9 mouse cellular contexts compared by ENCODE assay signal in genomic region chr14:20724043-20724442, GRCm38 (mm10). TPM values are rescaled to one million over a fixed set of nuclear protein-coding genes. Genes with fewer than 3 reads are reported as not detected.
DNase-seq lines count a peak whose midpoint lies in the region; ATAC-seq and TF ChIP-seq lines count a peak whose summit lies in the region.
"Had no signal": no experiment of that assay in that cellular context is flagged by ENCODE, and none has a peak within 500 bp of the region (broad histone marks: within the 10 kb centered on the region; RNA-seq: fewer than 3 reads in every experiment).

No protein-coding gene starts in this region.

- H3K27me3 ChIP-seq in E14TG2a.4 (ENCODE audit: insufficient read depth, low read length): no peaks in the 10 kb centered on the region
- no peaks in the 10 kb centered on the region for H3K27me3 ChIP-seq in kidney, postnatal 0 days (ENCODE audit: insufficient read depth, low read length)
- no peaks in the 10 kb centered on the region for H3K27me3 ChIP-seq in lung, embryonic 16.5 days (ENCODE audit: control insufficient read depth, insufficient read depth, low read depth, low read length)
- H3K27me3 ChIP-seq: hindbrain, embryonic 15.5 days had no signal

- peak; percentile 94 for TF ChIP-seq CTCF in E14TG2a.4 (conservative IDR thresholded peaks at IDR 0.05; ENCODE audit: low read length)
- peak; percentile 80 for TF ChIP-seq CTCF in kidney, postnatal 0 days (IDR thresholded peaks at IDR 0.05; ENCODE audit: low read depth)

- H3K9ac ChIP-seq in kidney, postnatal 0 days (ENCODE audit: low read depth, low read length): no peak overlapping the region
- H3K9ac ChIP-seq in lung, embryonic 16.5 days (ENCODE audit: low read length): no peak overlapping the region
- H3K9ac ChIP-seq: hindbrain, embryonic 15.5 days had no signal

- no peak overlapping the region for H3K4me2 ChIP-seq in kidney, postnatal 0 days (ENCODE audit: low read length)
- no peak overlapping the region for H3K4me2 ChIP-seq in lung, embryonic 16.5 days (ENCODE audit: low read depth, low read length)
- H3K4me2 ChIP-seq: hindbrain, embryonic 15.5 days had no signal

- H3K4me1 ChIP-seq in E14TG2a.4 (replicated peaks; ENCODE audit: low read depth, low read length): peaks cover 13% of the 10 kb centered on the region
- no peaks in the 10 kb centered on the region for H3K4me1 ChIP-seq in kidney, postnatal 0 days (replicated peaks; ENCODE audit: insufficient read depth, low read length)
- H3K4me1 ChIP-seq in lung, embryonic 16.5 days (replicated peaks; ENCODE audit: control insufficient read depth, insufficient read depth, low read length): no peaks in the 10 kb centered on the region
- H3K4me1 ChIP-seq: hindbrain, embryonic 15.5 days had no signal

- H3K27ac ChIP-seq in kidney, postnatal 0 days: no peak overlapping the region
- no peak overlapping the region for H3K27ac ChIP-seq in lung, embryonic 16.5 days (ENCODE audit: low read length)
- H3K27ac ChIP-seq: hindbrain, embryonic 15.5 days had no signal

- H3K9me3 ChIP-seq in E14TG2a.4 (ENCODE audit: low read length): no peaks in the 10 kb centered on the region
- H3K9me3 ChIP-seq in kidney, postnatal 0 days (replicated peaks; ENCODE audit: low read length): no peaks in the 10 kb centered on the region
- H3K9me3 ChIP-seq in lung, embryonic 16.5 days (ENCODE audit: control insufficient read depth, low read length): no peaks in the 10 kb centered on the region
- H3K9me3 ChIP-seq: hindbrain, embryonic 15.5 days had no signal

- H3K36me3 ChIP-seq in E14TG2a.4 (ENCODE audit: insufficient read depth, low read length): peaks cover 61% of the 10 kb centered on the region
- peaks cover 81% of the 10 kb centered on the region for H3K36me3 ChIP-seq in kidney, postnatal 0 days (ENCODE audit: insufficient read depth, low read length)
- peaks cover 69% of the 10 kb centered on the region for H3K36me3 ChIP-seq in lung, embryonic 16.5 days (ENCODE audit: control insufficient read depth, insufficient read depth, low read length)

- 14% methylated on average over 5 of the region's 5 CpGs for WGBS in kidney, postnatal 0 days
- WGBS in lung, embryonic 16.5 days: 18% methylated on average over 5 of the region's 5 CpGs

- no peak overlapping the region for H3K4me3 ChIP-seq in E14TG2a.4 (replicated peaks; ENCODE audit: low read length)
- H3K4me3 ChIP-seq in kidney, postnatal 0 days (replicated peaks; ENCODE audit: low read depth, low read length): no peak overlapping the region
- no peak overlapping the region for H3K4me3 ChIP-seq in lung, embryonic 16.5 days (ENCODE audit: low read length)
- H3K4me3 ChIP-seq: hindbrain, embryonic 15.5 days had no signal

- ATAC-seq in cerebellum, adult (ENCODE audit: insufficient number of reproducible peaks, low FRiP score, low TSS enrichment): 0 out of 2 replicates have a peak, but pooled peaks have one; percentile 24
- ATAC-seq in kidney, postnatal 0 days (replicated peaks; ENCODE audit: low FRiP score, low read depth): no peak
- peak; percentile 32; the same call in 1 of the 2 replicates for ATAC-seq in lung, embryonic 16.5 days (ENCODE audit: low read depth)

- no peak for DNase-seq in cerebellum, adult 9-10 months
- peak; percentile 57 for DNase-seq in cerebellum, adult 9-11 months
- DNase-seq in frontal cortex, postnatal 25 days (ENCODE audit: low spot score in 2 of 2): peak; percentile 42 to 55
- DNase-seq in kidney, postnatal 0 days (ENCODE audit: low spot score): peak; percentile 71
- DNase-seq in right cerebral cortex, postnatal 25 days: peak; percentile 71

RNA-seq across cellular contexts. Expression of gene Ndst2, which starts 10.3 kb away (rescaled TPM):
- polyA plus RNA-seq in kidney, postnatal 0 days (2015; fragmentation: Nextera tagmentation; extraction: Ambion mirVana): 18.2 and 19.3 TPM in 2 replicates
- polyA plus RNA-seq in lung, embryonic 16.5 days (2015; fragmentation: Nextera tagmentation; extraction: Ambion mirVana): 26.6 and 29.9 TPM in 2 replicates

RNA-seq across cellular contexts. Expression of gene Zswim8, which starts 16.7 kb away (rescaled TPM):
- polyA plus RNA-seq in kidney, postnatal 0 days (2015; fragmentation: Nextera tagmentation; extraction: Ambion mirVana): 20.2 and 20.6 TPM in 2 replicates
- 29.3 and 30.4 TPM in 2 replicates for polyA plus RNA-seq in lung, embryonic 16.5 days (2015; fragmentation: Nextera tagmentation; extraction: Ambion mirVana)

RNA-seq across cellular contexts. Expression of gene Chchd1, which starts 21.2 kb away (rescaled TPM):
- 195 and 223 TPM in 2 replicates for polyA plus RNA-seq in kidney, postnatal 0 days (2015; fragmentation: Nextera tagmentation; extraction: Ambion mirVana)
- polyA plus RNA-seq in lung, embryonic 16.5 days (2015; fragmentation: Nextera tagmentation; extraction: Ambion mirVana): 191 and 192 TPM in 2 replicates

RNA-seq across cellular contexts. Expression of gene Fut11, which starts 29.3 kb away (rescaled TPM):
- polyA plus RNA-seq in kidney, postnatal 0 days (2015; fragmentation: Nextera tagmentation; extraction: Ambion mirVana): 21.6 and 22.4 TPM in 2 replicates
- 29.4 and 30.7 TPM in 2 replicates for polyA plus RNA-seq in lung, embryonic 16.5 days (2015; fragmentation: Nextera tagmentation; extraction: Ambion mirVana)

RNA-seq across cellular contexts. Expression of gene Sec24c, which starts 49.9 kb away (rescaled TPM):
- polyA plus RNA-seq in kidney, postnatal 0 days (2015; fragmentation: Nextera tagmentation; extraction: Ambion mirVana): 57.3 and 62.8 TPM in 2 replicates
- 93.3 and 95.6 TPM in 2 replicates for polyA plus RNA-seq in lung, embryonic 16.5 days (2015; fragmentation: Nextera tagmentation; extraction: Ambion mirVana)
